Mouse (Mus musculus) midbrain, embryonic 10.5 days (tissue): ENCODE measurements around the gene Arl15. TPM values are rescaled to one million over a fixed set of nuclear protein-coding genes. Genes with fewer than 3 reads are reported as not detected.

ENCODE experiments used
- DNase-seq: peaks from one replicate; pipeline ENCODE4 v3.0.0-alpha.2; 2017; ENCODE audit warnings: low spot score
- H3K27ac ChIP-seq: fragments of 300-500 bp; sonication (generic); replicated peaks from 2 replicates; pipeline ENCODE4 v1.5.1; 2016; ENCODE audit warnings: mild to moderate bottlenecking
- H3K27me3 ChIP-seq: fragments of 300-500 bp; sonication (generic); 2 replicates; pipeline ENCODE4 v1.6.1; 2016; ENCODE audit warnings: low read depth, mild to moderate bottlenecking; ENCODE audit not compliant: poor library complexity, severe bottlenecking
- H3K36me3 ChIP-seq: fragments of 300-500 bp; sonication (generic); 2 replicates; pipeline ENCODE4 v1.6.1; 2016; ENCODE audit warnings: mild to moderate bottlenecking, moderate library complexity
- H3K4me1 ChIP-seq: fragments of 300-500 bp; sonication (generic); 2 replicates; pipeline ENCODE4 v1.6.1; 2016
- H3K4me3 ChIP-seq: fragments of 300-500 bp; sonication (generic); 2 replicates; pipeline ENCODE4 v1.5.1; 2016; ENCODE audit warnings: mild to moderate bottlenecking, moderate library complexity
- H3K9me3 ChIP-seq: fragments of 300-500 bp; sonication (generic); replicated peaks from 2 replicates; pipeline ENCODE4 v1.6.1; 2016; ENCODE audit warnings: mild to moderate bottlenecking
- WGBS: fragments of 180-500 bp; shearing (Covaris S2); methylation state at CpG from one replicate; pipeline ENCODE4 v1.1.7; 2016; 5-methylcytosine and 5-hydroxymethylcytosine counted together
- polyA plus RNA-seq: library from polyadenylated mRNA; unstranded; fragments of >200 nt; fragmentation: Nextera tagmentation; extraction: Ambion mirVana; gene quantifications from 2 replicates; pipeline ENCODE4 v1.2.1, GENCODE M21; 2016

The Arl15 gene
- polyA plus RNA-seq, 1 experiment from 2014 or later: 10.4 TPM

DNA sequence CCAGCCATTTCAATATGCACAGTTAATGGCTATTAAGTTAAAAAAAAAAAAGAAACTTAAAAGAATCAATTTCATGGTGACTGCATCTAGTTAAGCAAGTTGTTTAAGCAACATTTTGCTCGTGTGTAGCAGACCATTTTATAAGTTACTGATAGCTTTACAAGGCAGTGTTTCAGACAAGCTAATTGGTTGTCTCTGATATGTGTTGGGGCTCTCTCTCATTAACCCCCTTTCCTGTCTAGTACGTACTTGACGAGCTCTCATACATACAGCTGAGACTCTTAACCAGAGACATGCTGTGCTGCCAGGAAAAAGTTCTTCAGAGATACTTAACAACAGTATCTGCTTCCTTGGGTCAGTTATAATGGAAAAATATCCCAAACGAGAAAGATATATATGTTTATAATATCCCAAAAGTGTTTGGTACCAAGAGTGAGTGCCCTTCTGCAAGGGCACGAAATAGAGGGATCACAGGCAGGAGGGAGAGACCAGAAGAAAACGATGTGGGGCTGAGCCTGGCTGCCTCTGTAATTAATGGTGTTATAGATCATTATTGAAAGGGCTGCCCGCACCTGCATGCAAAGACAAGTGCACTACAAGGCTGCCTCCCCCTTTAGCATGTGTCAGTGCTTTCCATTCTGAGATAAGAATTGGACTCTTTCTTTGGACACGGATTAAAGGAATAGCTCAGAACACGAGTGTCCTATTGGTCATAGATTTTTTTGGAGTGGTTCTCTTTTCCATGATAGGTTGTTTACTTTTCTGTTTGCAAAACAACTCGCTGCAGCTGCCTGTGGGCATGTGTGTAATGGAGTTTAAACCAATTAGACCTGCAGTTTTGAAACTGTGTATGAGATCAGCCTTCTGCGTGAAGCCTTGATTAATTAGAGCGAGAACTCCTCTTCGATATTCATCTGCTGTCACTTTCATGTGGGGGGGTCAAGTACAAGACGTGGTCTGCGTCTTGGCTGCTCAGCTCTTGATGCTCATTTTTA, 350.0 kb downstream of the Arl15 start:
- no peaks in the 10 kb centered on the region for H3K36me3 ChIP-seq
- H3K4me3 ChIP-seq: no peak overlapping the region
- no peak overlapping the region for H3K27ac ChIP-seq
- 85% methylated on average over 15 of the region's 15 CpGs for WGBS
- H3K27me3 ChIP-seq: no peaks in the 10 kb centered on the region
- H3K9me3 ChIP-seq: no peaks in the 10 kb centered on the region
- peaks cover 4% of the 10 kb centered on the region for H3K4me1 ChIP-seq
- no peak for DNase-seq

DNA sequence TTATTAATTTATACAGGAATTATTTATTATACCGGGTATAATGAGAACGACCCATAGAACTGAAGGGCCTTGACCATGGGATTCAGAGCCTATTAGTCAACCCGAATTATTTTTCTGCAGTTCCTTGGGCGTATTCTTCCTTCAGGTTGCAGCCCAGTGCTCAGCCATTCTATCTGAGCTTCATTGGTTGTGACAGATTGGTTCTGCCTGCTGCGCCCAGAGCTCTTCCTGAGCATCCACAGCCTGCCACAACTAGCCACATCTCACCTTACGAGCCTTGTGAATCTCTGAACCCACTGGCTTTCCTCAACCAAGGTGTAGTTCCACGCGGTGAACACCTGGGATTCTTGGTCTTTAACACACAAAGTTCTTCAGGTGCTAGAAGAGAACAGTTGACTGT, 350.9 kb downstream of the Arl15 start:
- Histone ChIP-seq H3K4me3 (no peak overlapping the region), H3K4me1 (peaks cover 6% of the 10 kb centered on the region), H3K36me3 (no peaks in the 10 kb centered on the region), H3K27ac (no peak overlapping the region), H3K9me3 (no peaks in the 10 kb centered on the region), H3K27me3 (no peaks in the 10 kb centered on the region)
- 91% methylated on average over 8 of the region's 8 CpGs for WGBS
- no peak for DNase-seq

DNA sequence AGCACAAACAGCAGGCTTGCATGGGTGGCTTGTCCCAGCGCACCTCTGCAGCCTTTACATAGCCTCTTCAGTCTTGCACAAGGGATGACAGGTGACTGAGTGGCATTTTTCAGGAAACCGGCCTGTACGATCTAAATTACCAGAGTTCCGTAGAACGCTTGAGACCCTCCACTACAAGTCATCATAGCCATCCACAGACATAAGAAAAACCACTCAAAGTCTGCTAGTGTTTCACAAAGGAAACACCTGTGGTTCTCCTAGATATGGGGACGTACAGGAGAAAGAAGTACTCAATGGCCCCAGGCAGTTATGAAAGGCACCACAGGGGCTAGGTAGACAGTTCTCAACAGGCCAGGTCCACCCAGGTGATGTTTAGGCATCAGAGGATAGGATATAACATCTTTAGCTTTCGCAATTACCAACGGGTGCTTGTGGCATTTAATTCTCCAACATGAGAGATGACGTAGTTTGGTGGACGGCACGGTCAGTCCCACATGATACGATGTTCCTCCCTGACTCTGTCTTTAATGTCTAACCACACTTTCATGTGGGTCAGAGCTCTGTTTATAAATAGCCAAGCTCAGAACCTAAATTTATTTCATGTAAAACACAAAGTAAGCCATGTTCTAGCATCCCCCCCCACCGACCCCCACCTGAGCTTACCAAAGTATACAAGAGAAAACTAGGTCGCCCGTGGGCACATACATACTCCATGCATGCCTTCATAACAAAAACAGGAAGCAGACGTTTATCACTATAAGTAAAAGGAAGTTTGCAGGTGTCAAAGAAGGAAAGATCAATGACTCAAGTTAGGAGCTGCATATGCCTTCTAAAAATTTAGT, 356.8 kb downstream of the Arl15 start:
- Histone ChIP-seq H3K9me3 (no peaks in the 10 kb centered on the region), H3K36me3 (peaks cover 6% of the 10 kb centered on the region), H3K4me1 (peaks cover 6% of the 10 kb centered on the region; the same call in 1 of the 2 replicates), H3K27me3 (no peaks in the 10 kb centered on the region), H3K27ac (no peak overlapping the region), H3K4me3 (no peak overlapping the region)
- 93% methylated on average over 16 of the region's 16 CpGs for whole genome bisulfite sequencing
- DNase-seq: no peak

DNA sequence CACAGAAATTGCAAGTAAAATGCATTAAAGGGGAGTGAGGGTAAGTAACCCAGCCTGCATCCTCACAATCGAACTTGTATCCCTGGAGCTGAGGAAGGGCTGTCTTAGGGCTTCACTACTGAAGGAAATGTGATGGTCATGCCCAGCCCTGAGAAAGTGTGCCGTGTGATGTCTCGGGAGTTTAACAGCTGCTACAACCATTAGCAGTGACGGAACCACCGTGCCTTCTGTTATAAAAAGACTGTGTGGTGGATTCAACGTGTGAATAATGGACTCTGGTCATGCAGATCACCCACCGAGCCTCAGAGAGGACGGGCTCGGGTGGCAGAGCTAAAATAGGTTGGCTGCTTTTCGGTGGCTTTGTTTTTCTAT, 357.4 kb downstream of the Arl15 start:
- H3K27me3 ChIP-seq: no peaks in the 10 kb centered on the region
- H3K4me1 ChIP-seq: peaks cover 6% of the 10 kb centered on the region; the same call in 1 of the 2 replicates
- H3K4me3 ChIP-seq: no peak overlapping the region
- peaks cover 6% of the 10 kb centered on the region for H3K36me3 ChIP-seq
- H3K9me3 ChIP-seq: no peaks in the 10 kb centered on the region
- no peak for DNase-seq
- no peak overlapping the region for H3K27ac ChIP-seq
- 95% methylated on average over 10 of the region's 10 CpGs for WGBS

DNA sequence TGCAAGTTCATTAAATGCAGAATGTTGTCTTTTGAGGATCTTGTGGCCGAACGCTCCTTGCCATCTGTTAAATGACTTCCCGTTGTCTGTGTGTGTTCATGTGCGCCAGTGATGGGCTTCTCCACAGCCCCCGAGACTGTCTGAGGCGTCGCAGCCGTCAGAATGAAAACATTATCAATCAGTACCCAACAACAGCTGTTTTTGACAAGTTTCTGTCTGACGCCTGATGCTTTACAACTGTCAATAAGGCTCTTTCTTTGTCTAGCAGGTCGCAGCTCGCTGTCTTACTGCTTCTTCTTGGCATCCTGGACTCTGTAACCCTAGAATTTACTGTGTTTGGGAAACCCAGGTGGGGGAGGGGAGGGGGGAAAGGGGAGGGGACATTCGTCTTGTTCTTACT, 362.4 kb downstream of the Arl15 start:
- H3K27ac ChIP-seq: no peak overlapping the region
- H3K9me3 ChIP-seq: no peaks in the 10 kb centered on the region
- no peak for DNase-seq
- no peak overlapping the region for H3K4me3 ChIP-seq
- no peaks in the 10 kb centered on the region for H3K4me1 ChIP-seq
- 67% methylated on average over 12 of the region's 12 CpGs for WGBS
- peaks cover 6% of the 10 kb centered on the region for H3K36me3 ChIP-seq
- H3K27me3 ChIP-seq: no peaks in the 10 kb centered on the region

DNA sequence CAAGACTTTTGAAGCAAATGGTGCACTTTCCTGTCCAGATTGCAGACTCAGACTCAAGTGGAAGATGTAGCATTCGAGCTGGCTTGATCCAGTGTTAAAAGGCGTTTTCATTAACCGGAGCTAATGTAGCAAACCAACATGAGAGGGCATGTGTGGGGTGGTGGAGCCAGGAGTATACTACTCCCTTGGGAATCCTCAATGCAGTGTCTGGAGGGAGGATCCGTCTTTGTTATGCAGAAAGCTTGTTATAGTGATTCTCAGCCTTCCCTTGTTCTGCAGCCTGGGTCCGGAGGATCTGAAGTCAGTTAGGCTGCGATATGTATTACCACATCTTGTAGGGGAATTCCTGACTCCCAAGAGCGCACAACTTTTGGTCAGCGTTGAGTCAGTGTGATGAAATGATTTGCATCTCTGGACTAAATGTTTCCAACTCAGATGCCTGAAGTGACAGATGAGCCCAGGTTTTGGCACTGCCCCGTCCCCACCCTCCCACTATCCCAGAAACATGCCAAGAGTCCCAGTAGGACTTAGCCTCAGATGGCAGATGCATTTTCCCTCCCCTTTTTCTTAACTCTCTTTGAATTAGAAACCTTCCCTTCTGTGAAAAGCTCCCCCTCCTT, 363.9 kb downstream of the Arl15 start:
- DNase-seq: no peak
- 83% methylated on average over 9 of the region's 9 CpGs for WGBS

DNA sequence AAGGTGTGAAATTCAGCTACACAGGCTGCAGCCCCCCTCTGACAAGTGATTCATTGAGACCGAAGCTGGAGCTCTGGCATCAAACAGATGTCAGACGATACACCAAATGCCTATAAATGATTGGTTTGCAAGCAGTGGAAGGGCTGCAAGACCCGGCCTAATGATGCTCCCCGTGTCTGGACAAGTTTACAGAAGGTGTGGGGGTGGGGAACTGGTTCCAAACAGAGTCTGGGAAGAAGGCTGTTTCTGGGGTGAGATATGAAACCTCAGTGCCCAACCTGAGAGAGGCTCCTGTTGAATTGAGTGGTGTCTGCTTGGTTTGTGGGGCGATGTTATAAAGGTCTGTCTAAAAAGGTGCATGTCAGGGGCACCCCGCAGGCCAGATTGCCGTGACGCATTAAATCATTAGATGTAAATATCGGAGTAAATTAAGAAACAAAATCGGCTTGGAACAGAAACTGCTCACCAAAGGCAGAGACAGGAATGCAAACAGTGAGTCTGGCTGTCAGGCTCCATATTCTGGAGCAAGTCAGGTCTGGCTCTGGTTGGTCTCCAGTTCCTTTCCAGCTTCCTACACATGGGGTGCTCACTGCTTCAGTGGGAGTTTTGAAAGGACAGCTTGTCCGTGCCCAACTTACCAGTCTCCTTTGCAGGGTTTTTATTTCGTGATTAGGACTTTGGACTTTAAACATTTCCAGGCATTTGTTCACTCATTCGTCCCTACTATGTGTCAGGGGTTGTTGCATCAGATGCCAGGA, 365.5 kb downstream of the Arl15 start:
- DNase-seq: no peak
- Histone ChIP-seq H3K27me3 (no peaks in the 10 kb centered on the region), H3K4me1 (no peaks in the 10 kb centered on the region), H3K36me3 (peaks cover 2% of the 10 kb centered on the region), H3K27ac (no peak overlapping the region), H3K9me3 (no peaks in the 10 kb centered on the region), H3K4me3 (no peak overlapping the region)
- WGBS: 82% methylated on average over 13 of the region's 13 CpGs

More for the DNA sequence above, 363.9 kb downstream of the Arl15 start:
- Histone ChIP-seq H3K36me3 (peaks cover 6% of the 10 kb centered on the region), H3K4me1 (no peaks in the 10 kb centered on the region), H3K27ac (no peak overlapping the region), H3K9me3 (no peaks in the 10 kb centered on the region), H3K4me3 (no peak overlapping the region), H3K27me3 (no peaks in the 10 kb centered on the region)

DNA sequence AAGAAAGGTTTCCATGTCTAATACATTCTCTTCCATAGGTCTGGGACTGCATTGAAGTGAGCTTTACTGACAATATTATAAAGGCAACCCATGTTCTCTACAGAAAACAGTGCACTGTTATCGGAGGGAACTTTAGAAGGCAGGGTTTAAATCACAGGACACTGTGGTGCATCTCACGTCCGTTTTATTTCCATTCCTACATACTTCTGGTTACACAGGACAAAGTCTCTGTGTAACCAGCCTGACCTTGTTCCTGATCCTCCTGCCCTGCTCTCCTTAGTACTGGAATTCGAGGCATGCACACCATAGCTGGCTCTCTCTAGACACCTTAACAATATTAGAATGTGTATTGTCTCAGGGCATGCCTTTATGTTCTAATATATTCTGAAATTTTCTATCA, 368.4 kb downstream of the Arl15 start:
- Histone ChIP-seq H3K36me3 (no peaks in the 10 kb centered on the region), H3K27ac (no peak overlapping the region), H3K9me3 (no peaks in the 10 kb centered on the region), H3K4me1 (no peaks in the 10 kb centered on the region), H3K4me3 (no peak overlapping the region), H3K27me3 (no peaks in the 10 kb centered on the region)
- no peak for DNase-seq
- WGBS: 83% methylated on average over 4 of the region's 4 CpGs

DNA sequence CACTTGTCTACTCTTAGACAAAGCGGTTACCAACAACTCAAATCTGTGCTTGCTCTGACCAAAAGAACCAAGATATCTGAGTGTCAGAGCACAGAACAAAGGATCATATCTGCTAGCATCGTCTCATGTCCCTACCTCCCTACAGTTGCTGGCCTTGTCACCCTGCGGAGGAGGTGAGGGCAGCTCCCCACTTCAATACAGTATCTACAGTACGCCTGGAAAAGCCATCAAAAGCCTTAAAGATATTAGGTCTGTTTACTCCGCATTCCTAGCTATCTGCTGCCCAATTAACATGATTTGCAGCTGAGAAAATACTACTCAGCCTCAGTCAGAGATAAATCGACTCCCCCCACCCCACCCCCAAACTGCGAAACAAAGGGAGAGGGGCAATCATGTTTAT, 371.3 kb downstream of the Arl15 start:
- WGBS: 84% methylated on average over 7 of the region's 7 CpGs
- Histone ChIP-seq H3K27ac (no peak overlapping the region), H3K9me3 (no peaks in the 10 kb centered on the region), H3K4me1 (no peaks in the 10 kb centered on the region), H3K36me3 (no peaks in the 10 kb centered on the region), H3K27me3 (no peaks in the 10 kb centered on the region), H3K4me3 (no peak overlapping the region)
- DNase-seq: no peak

DNA sequence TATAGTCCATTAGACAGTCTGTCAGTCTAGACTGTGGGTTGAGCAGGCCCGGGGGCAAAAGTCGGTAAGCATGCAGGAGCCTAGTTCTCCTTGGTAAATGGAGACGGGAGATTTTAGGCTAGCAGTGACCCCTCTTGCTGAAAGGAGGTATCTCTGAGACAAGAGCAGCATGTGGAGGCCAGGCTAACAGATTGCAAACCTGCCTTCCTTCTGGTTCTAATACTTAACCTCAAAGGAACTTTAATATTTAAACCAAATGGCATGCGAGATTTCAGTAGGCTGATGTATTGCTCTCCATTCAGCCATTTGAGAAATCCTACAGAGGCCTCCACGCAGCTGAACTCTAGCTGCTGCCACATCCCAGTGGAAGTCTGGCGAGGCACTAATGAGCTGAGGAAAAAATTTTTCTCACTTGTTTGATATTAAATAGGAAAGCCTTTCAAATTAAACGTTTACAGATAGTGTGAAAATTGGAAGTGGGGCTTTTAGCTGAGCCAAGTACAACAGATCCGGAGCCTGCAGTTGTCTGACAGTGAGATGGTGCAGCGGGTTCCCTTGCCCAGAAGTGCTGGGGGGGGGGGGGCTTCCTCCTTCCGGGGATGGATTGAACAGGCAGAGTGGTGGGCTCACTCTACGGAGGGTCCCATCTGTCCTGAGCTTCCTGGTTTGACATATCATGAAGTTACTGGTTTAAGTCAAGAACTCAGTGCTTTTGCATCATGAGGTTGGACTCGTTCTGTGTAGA, 372.3 kb downstream of the Arl15 start:
- no peak overlapping the region for H3K4me3 ChIP-seq
- no peaks in the 10 kb centered on the region for H3K4me1 ChIP-seq
- DNase-seq: no peak
- H3K36me3 ChIP-seq: no peaks in the 10 kb centered on the region
- H3K27ac ChIP-seq: no peak overlapping the region
- H3K9me3 ChIP-seq: no peaks in the 10 kb centered on the region
- H3K27me3 ChIP-seq: no peaks in the 10 kb centered on the region
- 77% methylated on average over 12 of the region's 12 CpGs for WGBS

DNA sequence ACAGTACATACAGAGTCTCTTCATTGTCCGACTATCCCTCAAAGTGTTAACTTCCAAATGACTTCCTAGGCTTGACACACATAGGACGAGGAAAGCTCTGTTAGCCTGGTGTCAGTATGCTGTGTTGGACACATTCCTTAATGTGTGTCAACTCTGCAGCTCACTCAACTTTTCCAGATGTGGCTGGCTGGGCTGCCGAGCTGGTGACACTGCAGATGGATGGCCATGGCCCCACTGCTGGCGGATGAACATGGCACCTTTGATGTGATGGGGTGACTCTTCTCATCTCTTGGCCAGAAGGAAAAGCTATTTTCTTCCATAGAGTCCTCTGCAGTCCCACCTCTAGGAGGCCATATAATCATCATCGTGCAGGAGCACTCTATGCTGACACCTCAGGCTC, 375.8 kb downstream of the Arl15 start:
- H3K9me3 ChIP-seq: no peaks in the 10 kb centered on the region
- no peaks in the 10 kb centered on the region for H3K4me1 ChIP-seq
- H3K36me3 ChIP-seq: no peaks in the 10 kb centered on the region
- 85% methylated on average over 5 of the region's 5 CpGs for WGBS
- no peak for DNase-seq
- no peak overlapping the region for H3K27ac ChIP-seq
- H3K27me3 ChIP-seq: no peaks in the 10 kb centered on the region
- no peak overlapping the region for H3K4me3 ChIP-seq
